Mouse (Mus musculus): Measurements from ENCODE around the gene 1700056E22Rik. TPM values are rescaled to one million over a fixed set of nuclear protein-coding genes. Genes with fewer than 3 reads are reported as not detected.

The 1700056E22Rik gene
- polyA plus RNA-seq, 1 experiment from 2014 or later: 1.3 TPM

DNA sequence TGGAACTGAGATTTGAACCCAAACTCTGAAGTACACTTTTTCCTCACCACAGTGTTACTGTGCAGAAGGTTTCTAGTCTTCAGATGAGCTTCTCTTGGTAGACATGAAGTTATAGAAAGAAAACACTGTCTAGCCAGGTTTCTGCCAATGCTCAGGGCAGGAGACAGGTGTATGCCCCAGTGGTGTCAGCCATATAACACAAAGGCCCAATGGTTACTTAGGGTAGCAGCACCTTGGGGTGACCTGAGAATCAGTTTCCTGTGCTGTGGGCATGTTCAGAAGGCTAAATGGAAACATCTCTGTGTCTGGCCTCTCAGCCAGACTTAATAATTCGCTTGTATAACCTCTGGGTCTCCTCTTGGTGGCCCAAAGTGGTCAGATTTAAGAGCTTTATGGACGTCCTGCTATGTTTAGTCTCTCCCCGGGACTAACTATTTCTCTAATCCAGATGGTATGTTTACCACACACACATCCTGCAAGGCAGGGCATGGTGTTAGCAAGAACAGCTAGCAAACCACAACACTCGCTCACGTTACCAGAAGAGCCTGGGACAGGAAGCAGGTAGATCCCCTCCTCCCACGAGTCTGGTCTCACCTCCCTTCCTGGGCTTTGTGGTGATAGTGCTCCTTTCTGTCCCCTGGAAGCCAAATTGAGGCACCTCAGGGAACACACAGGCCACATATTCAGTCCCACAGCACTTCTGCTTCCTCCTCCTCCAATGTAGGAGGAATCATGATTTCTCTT is 28.6 kb downstream of the 1700056E22Rik start:
- H3K4me3 ChIP-seq: no peak overlapping the region
- peak; percentile 57 for DNase-seq (ENCODE audit: low spot score)
- no peaks in the 10 kb centered on the region for H3K36me3 ChIP-seq
- H3K9me3 ChIP-seq: no peaks in the 10 kb centered on the region
- WGBS: 71% methylated on average over 6 of the region's 6 CpGs
- no peaks in the 10 kb centered on the region for H3K27me3 ChIP-seq (ENCODE audit: insufficient read depth, poor library complexity, severe bottlenecking)
- no peaks in the 10 kb centered on the region for H3K4me1 ChIP-seq
- no peak overlapping the region for H3K27ac ChIP-seq

DNA sequence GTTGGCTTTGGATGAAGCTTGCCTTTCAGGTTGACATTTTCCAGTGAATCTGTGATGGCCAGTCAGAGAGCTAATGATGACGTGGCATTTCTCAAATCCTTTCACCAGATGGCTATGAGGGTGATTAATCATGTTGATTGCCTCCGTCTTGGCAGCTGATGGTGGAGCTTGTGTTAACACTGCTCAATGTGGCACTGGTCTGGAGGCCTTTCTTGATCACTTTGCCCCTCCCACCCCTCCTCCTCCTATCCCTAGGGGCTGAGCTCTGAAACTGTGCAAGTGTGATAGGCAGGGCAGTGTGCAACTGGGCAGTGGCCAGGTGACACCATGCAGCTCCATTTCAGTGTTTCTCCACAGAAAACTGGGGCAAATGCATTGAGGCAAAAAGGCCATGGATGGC is 29.8 kb downstream of the 1700056E22Rik start:
- no peaks in the 10 kb centered on the region for H3K4me1 ChIP-seq
- H3K27ac ChIP-seq: no peak overlapping the region
- no peaks in the 10 kb centered on the region for H3K27me3 ChIP-seq (ENCODE audit: insufficient read depth, poor library complexity, severe bottlenecking)
- WGBS: 49% methylated on average over 2 of the region's 2 CpGs
- no peaks in the 10 kb centered on the region for H3K9me3 ChIP-seq
- H3K4me3 ChIP-seq: no peak overlapping the region
- no peaks in the 10 kb centered on the region for H3K36me3 ChIP-seq
- DNase-seq (ENCODE audit: low spot score): peak; percentile 60

- 85% methylated on average over 2 of the region's 2 CpGs for WGBS
Measured at GRCm38 (mm10) chr1:184002470-184002869, 31.6 kb downstream of the 1700056E22Rik start.

GRCm38 (mm10) chr1:183997207-183997606 is 36.9 kb downstream of the 1700056E22Rik start:
- H3K27ac ChIP-seq: no peak overlapping the region
- 82% methylated on average over 2 of the region's 2 CpGs for WGBS
- H3K9me3 ChIP-seq: no peaks in the 10 kb centered on the region
- no peaks in the 10 kb centered on the region for H3K36me3 ChIP-seq
- peak; percentile 25 for DNase-seq (ENCODE audit: low spot score)
- no peak overlapping the region for H3K4me3 ChIP-seq
- no peaks in the 10 kb centered on the region for H3K4me1 ChIP-seq
- no peaks in the 10 kb centered on the region for H3K27me3 ChIP-seq (ENCODE audit: insufficient read depth, poor library complexity, severe bottlenecking)

More at GRCm38 (mm10) chr1:184002470-184002869, 31.6 kb downstream of the 1700056E22Rik start:
- DNase-seq (ENCODE audit: low spot score): no peak
- H3K36me3 ChIP-seq: no peaks in the 10 kb centered on the region
- H3K27ac ChIP-seq: no peak overlapping the region
- H3K27me3 ChIP-seq (ENCODE audit: insufficient read depth, poor library complexity, severe bottlenecking): no peaks in the 10 kb centered on the region
- no peaks in the 10 kb centered on the region for H3K9me3 ChIP-seq
- no peak overlapping the region for H3K4me3 ChIP-seq
- no peaks in the 10 kb centered on the region for H3K4me1 ChIP-seq

DNA sequence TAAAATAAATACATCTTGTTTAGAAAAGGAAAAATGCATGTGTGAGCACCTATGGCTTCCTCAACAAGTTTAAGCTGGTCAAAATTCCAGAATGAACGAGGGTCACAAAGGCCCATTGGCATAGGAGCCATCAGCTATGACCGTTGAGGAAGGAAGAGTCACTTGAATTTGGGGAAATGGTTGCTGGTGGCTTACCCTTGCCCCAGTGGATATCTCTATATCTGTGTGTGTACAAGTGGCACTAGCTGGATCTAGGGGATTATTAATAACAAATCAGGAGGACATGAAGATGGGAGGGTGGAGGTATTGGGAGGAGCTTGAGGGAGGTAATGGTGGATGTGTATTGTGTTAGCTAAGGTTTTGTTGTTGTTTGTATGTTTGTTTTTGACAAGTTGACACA is 42.2 kb downstream of the 1700056E22Rik start:
- H3K9me3 ChIP-seq: no peaks in the 10 kb centered on the region
- H3K4me1 ChIP-seq: no peaks in the 10 kb centered on the region
- no peak overlapping the region for H3K4me3 ChIP-seq
- no peaks in the 10 kb centered on the region for H3K27me3 ChIP-seq (ENCODE audit: insufficient read depth, poor library complexity, severe bottlenecking)
- H3K36me3 ChIP-seq: no peaks in the 10 kb centered on the region
- no peak overlapping the region for H3K27ac ChIP-seq
- peak; percentile 52 for DNase-seq (ENCODE audit: low spot score)
- WGBS: 79% methylated on average over 2 of the region's 2 CpGs

GRCm38 (mm10) chr1:183987711-183988245 is 46.3 kb downstream of the 1700056E22Rik start:
- no peak overlapping the region for H3K4me3 ChIP-seq
- H3K36me3 ChIP-seq: no peaks in the 10 kb centered on the region
- 91% methylated on average over 7 of the region's 7 CpGs for WGBS

More at GRCm38 (mm10) chr1:183987711-183988245, 46.3 kb downstream of the 1700056E22Rik start:
- H3K4me1 ChIP-seq: no peaks in the 10 kb centered on the region
- no peak for DNase-seq (ENCODE audit: low spot score)
- no peaks in the 10 kb centered on the region for H3K9me3 ChIP-seq
- H3K27ac ChIP-seq: no peak overlapping the region
- H3K27me3 ChIP-seq (ENCODE audit: insufficient read depth, poor library complexity, severe bottlenecking): no peaks in the 10 kb centered on the region

Other genes starting within 250 kb of the 1700056E22Rik start
- 8.5 and 12.3 TPM in 2 replicates for gene Dusp10, start 21.0 kb downstream of the 1700056E22Rik start, polyA plus RNA-seq (2016; fragmentation: Nextera tagmentation; extraction: Ambion mirVana)